ENCODE assay signal across 8 mouse cellular contexts in genomic region chr11:90355270-90355681, GRCm38 (mm10). TPM values are rescaled to one million over a fixed set of nuclear protein-coding genes. Genes with fewer than 3 reads are reported as not detected.
A peak's percentile ranks its signal among the peaks of the same experiment; 100 is the strongest.
DNase-seq lines count a peak whose midpoint lies in the region; ATAC-seq and TF ChIP-seq lines count a peak whose summit lies in the region.

No protein-coding gene starts in this region.

- H3K4me1 ChIP-seq in hindbrain, embryonic 16.5 days (ENCODE audit: control insufficient read depth, insufficient read depth, low read depth, low read length) = peaks cover 14% of the 10 kb centered on the region
- H3K4me1 ChIP-seq in hindbrain, embryonic 14.5 days (replicated peaks; ENCODE audit: control insufficient read depth, insufficient read depth, low read length) = peaks cover 16% of the 10 kb centered on the region
- peaks cover 14% of the 10 kb centered on the region; the same call in 1 of the 2 replicates for H3K4me1 ChIP-seq in midbrain, postnatal 0 days (ENCODE audit: insufficient read depth, low read length)

- H3K27me3 ChIP-seq in hindbrain, embryonic 16.5 days (replicated peaks; ENCODE audit: control insufficient read depth, insufficient read depth, low read length) = no peaks in the 10 kb centered on the region
- H3K27me3 ChIP-seq in hindbrain, embryonic 14.5 days (ENCODE audit: control insufficient read depth, insufficient read depth, low read length) = no peaks in the 10 kb centered on the region
- H3K27me3 ChIP-seq in midbrain, postnatal 0 days (ENCODE audit: insufficient read depth, low read length) = no peaks in the 10 kb centered on the region

- ATAC-seq in hindbrain, embryonic 16.5 days = peak; percentile 67
- no peak for ATAC-seq in hindbrain, embryonic 14.5 days (ENCODE audit: low FRiP score)
- ATAC-seq in midbrain, postnatal 0 days (ENCODE audit: low FRiP score) = no peak; the same call in 1 of the 2 replicates

- WGBS in hindbrain, embryonic 16.5 days = 49% methylated on average over 7 of the region's 7 CpGs
- WGBS in hindbrain, embryonic 14.5 days = 37% methylated on average over 7 of the region's 7 CpGs
- 41% methylated on average over 7 of the region's 7 CpGs for WGBS in midbrain, postnatal 0 days

- DNase-seq in hindbrain, embryonic 14.5 days (ENCODE audit: low spot score) = no peak
- peak; percentile 27 to 73 for DNase-seq in adrenal gland, postnatal 4 days (ENCODE audit: low spot score in 2 of 2)
- DNase-seq in gastrocnemius, postnatal 25 days = peak; percentile 89
- peak; percentile 80 for DNase-seq in kidney, postnatal 10 days
- DNase-seq in midbrain, postnatal 0 days (ENCODE audit: low spot score) = peak; percentile 72
- no peak for DNase-seq in right cerebral cortex, postnatal 10 days (ENCODE audit: low spot score in 2 of 2)
- DNase-seq in left cerebral cortex, postnatal 36 days (ENCODE audit: low spot score in 2 of 2) = no peak

- H3K4me2 ChIP-seq in hindbrain, embryonic 16.5 days (ENCODE audit: low read length) = no peak overlapping the region
- H3K4me2 ChIP-seq in hindbrain, embryonic 14.5 days (replicated peaks) = no peak overlapping the region
- H3K4me2 ChIP-seq in midbrain, postnatal 0 days (ENCODE audit: low read depth, low read length, poor library complexity, severe bottlenecking) = no peak overlapping the region

- H3K9me3 ChIP-seq in hindbrain, embryonic 16.5 days (ENCODE audit: control insufficient read depth, low read length) = no peaks in the 10 kb centered on the region
- no peaks in the 10 kb centered on the region for H3K9me3 ChIP-seq in hindbrain, embryonic 14.5 days (ENCODE audit: control insufficient read depth, low read length)
- H3K9me3 ChIP-seq in midbrain, postnatal 0 days (ENCODE audit: low read length) = no peaks in the 10 kb centered on the region

- H3K27ac ChIP-seq in hindbrain, embryonic 16.5 days (ENCODE audit: low read depth, low read length) = no peak overlapping the region
- no peak overlapping the region for H3K27ac ChIP-seq in hindbrain, embryonic 14.5 days
- no peak overlapping the region for H3K27ac ChIP-seq in midbrain, postnatal 0 days (ENCODE audit: low read depth, low read length)

- H3K4me3 ChIP-seq in hindbrain, embryonic 16.5 days (ENCODE audit: low read length) = no peak overlapping the region
- H3K4me3 ChIP-seq in hindbrain, embryonic 14.5 days (replicated peaks; ENCODE audit: low read length) = no peak overlapping the region
- no peak overlapping the region for H3K4me3 ChIP-seq in midbrain, postnatal 0 days (ENCODE audit: low read depth, low read length)

- H3K9ac ChIP-seq in hindbrain, embryonic 16.5 days (ENCODE audit: low read depth, low read length) = no peak overlapping the region
- no peak overlapping the region for H3K9ac ChIP-seq in hindbrain, embryonic 14.5 days
- no peak overlapping the region for H3K9ac ChIP-seq in midbrain, postnatal 0 days (replicated peaks; ENCODE audit: low read length, poor library complexity, severe bottlenecking)

- H3K36me3 ChIP-seq in hindbrain, embryonic 16.5 days (ENCODE audit: control insufficient read depth, insufficient read depth, low read length) = no peaks in the 10 kb centered on the region
- H3K36me3 ChIP-seq in hindbrain, embryonic 14.5 days (replicated peaks; ENCODE audit: control insufficient read depth, insufficient read depth) = no peaks in the 10 kb centered on the region
- no peaks in the 10 kb centered on the region for H3K36me3 ChIP-seq in midbrain, postnatal 0 days (ENCODE audit: insufficient read depth, low read length)

- intact Hi-C loops in left cerebral cortex, postnatal 36 days (cut with DNase I) = no loop called here

- TF ChIP-seq CTCF in midbrain, postnatal 0 days (IDR thresholded peaks at IDR 0.05) = no peak

RNA-seq across cellular contexts. Expression of gene Hlf, which starts 35.4 kb away (rescaled TPM):
- polyA plus RNA-seq in hindbrain, embryonic 16.5 days (2015; fragmentation: Nextera tagmentation; extraction: Ambion mirVana) = 5.5 and 7.1 TPM in 2 replicates
- polyA plus RNA-seq in hindbrain, embryonic 14.5 days (2014; fragmentation: Nextera tagmentation; extraction: Ambion mirVana) = 3.6 and 3.8 TPM in 2 replicates
- total RNA-seq in adrenal gland, postnatal 4 days (2021) = 10 to 100 TPM; 17.0 to 18.7 TPM
- 1 to 10 TPM; 3.3 to 5.4 TPM for total RNA-seq in gastrocnemius, postnatal 25 days (2021)
- 9.2 and 11.2 TPM in 2 replicates for total RNA-seq in midbrain, postnatal 0 days (2014; rRNA removed)
- polyA plus RNA-seq in midbrain, postnatal 0 days (2015; fragmentation: Nextera tagmentation; extraction: Ambion mirVana) = 9.0 and 9.2 TPM in 2 replicates
- total RNA-seq in left cerebral cortex, postnatal 36 days (2021) = 100 to 1,000 TPM; 134 to 138 TPM

Comparison
In these comparisons a context has a peak if more than half of its experiments do, and no peak if none do; other contexts are left out.
1. DNase-seq: peak in adrenal gland, postnatal 4 days (2 of 2), gastrocnemius, postnatal 25 days (single experiment), kidney, postnatal 10 days (single experiment) and midbrain, postnatal 0 days (single experiment); none in hindbrain, embryonic 14.5 days (single experiment), right cerebral cortex, postnatal 10 days (0 of 2) and left cerebral cortex, postnatal 36 days (0 of 2).
2. RNA of gene Hlf, which starts 35.4 kb away (total RNA-seq): 134 to 138 TPM in left cerebral cortex, postnatal 36 days; 17.0 to 18.7 TPM in adrenal gland, postnatal 4 days, 9.2 to 11.2 TPM in midbrain, postnatal 0 days and 3.3 to 5.4 TPM in gastrocnemius, postnatal 25 days; every median in the first group is over 4 times any median in the second.